Comparison of ENCODE assay signal across 8 mouse cellular contexts in the genomic region with DNA sequence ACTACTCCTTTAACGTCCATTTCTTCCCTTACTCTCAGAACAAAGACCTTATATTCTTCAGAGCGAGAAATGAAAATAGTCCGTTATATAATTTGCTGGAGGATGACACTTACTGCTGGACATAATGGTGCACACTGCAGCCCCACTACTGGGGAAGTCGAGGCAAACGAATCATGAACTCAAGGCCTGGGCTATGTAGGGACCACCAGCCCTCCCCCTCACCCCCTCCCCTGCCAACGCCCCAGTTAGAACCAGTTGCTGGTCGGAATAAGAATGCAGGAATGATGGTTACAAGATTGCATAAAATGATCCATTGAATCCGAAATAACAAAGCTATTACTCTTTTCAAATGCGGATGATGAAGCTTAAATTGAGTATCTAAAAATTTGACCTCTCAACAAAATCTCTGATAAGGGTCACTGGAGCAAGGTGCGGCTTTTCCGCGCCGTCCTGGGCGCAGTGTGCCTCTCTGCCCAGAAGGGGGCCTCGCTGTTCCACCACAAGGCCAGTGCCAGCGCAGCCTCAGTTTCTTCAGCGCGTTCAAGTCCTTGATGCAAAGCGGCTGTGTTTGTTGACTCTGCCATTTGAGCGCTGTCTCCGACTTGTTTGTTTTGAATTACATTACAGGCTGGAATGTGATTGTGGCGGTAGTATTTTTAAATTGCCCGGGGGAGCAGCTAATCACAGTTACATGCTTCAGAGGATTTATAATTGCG. TPM values are rescaled to one million over a fixed set of nuclear protein-coding genes. Genes with fewer than 3 reads are reported as not detected.
DNase-seq lines count a peak whose midpoint lies in the region; ATAC-seq and TF ChIP-seq lines count a peak whose summit lies in the region.

No protein-coding gene starts in this region.

- no peak overlapping the region for H3K9ac ChIP-seq in forebrain, postnatal 0 days

- H3K4me2 ChIP-seq in forebrain, postnatal 0 days (ENCODE audit: low read depth) = peak overlapping the region; percentile 41

- H3K4me1 ChIP-seq in E14TG2a.4 (replicated peaks; ENCODE audit: low read depth, low read length) = peaks cover 5% of the 10 kb centered on the region
- no peaks in the 10 kb centered on the region for H3K4me1 ChIP-seq in forebrain, postnatal 0 days (ENCODE audit: insufficient read depth)
- peaks cover 5% of the 10 kb centered on the region; the same call in 1 of the 2 replicates for H3K4me1 ChIP-seq in hindbrain, embryonic 10.5 days (replicated peaks)

- H3K27ac ChIP-seq in forebrain, postnatal 0 days (ENCODE audit: low read depth, low read length) = no peak overlapping the region
- no peak overlapping the region for H3K27ac ChIP-seq in hindbrain, embryonic 10.5 days

- WGBS in forebrain, postnatal 0 days = 26% methylated on average over 24 of the region's 24 CpGs
- WGBS in hindbrain, embryonic 10.5 days = 28% methylated on average over 24 of the region's 24 CpGs

- DNase-seq in cerebellum, adult 11 months = peak; percentile 61
- DNase-seq in forebrain, postnatal 0 days = peak; percentile 84
- DNase-seq in hindbrain, embryonic 10.5 days (ENCODE audit: low spot score) = peak; percentile 71
- peak; percentile 76 to 85 for DNase-seq in layer of hippocampus, postnatal 10 days (ENCODE audit: low spot score in 2 of 2)
- DNase-seq in lung, postnatal 10 days = peak; percentile 68
- peak; percentile 77 for DNase-seq in retina, embryonic 14.5 days (ENCODE audit: low spot score)
- peak; percentile 67 to 70 for DNase-seq in thymus, postnatal 36 days

- peaks cover 38% of the 10 kb centered on the region for H3K36me3 ChIP-seq in E14TG2a.4 (ENCODE audit: insufficient read depth, low read length)
- peaks cover 15% of the 10 kb centered on the region; the same call in 1 of the 2 replicates for H3K36me3 ChIP-seq in forebrain, postnatal 0 days (ENCODE audit: insufficient read depth)
- peaks cover 34% of the 10 kb centered on the region for H3K36me3 ChIP-seq in hindbrain, embryonic 10.5 days

- no peaks in the 10 kb centered on the region for H3K27me3 ChIP-seq in E14TG2a.4 (ENCODE audit: insufficient read depth, low read length)
- H3K27me3 ChIP-seq in forebrain, postnatal 0 days (ENCODE audit: insufficient read depth, low read length) = no peaks in the 10 kb centered on the region
- H3K27me3 ChIP-seq in hindbrain, embryonic 10.5 days (ENCODE audit: insufficient read depth, poor library complexity, severe bottlenecking) = peaks cover 12% of the 10 kb centered on the region

- H3K9me3 ChIP-seq in E14TG2a.4 (ENCODE audit: low read length) = peaks cover 51% of the 10 kb centered on the region
- no peaks in the 10 kb centered on the region for H3K9me3 ChIP-seq in forebrain, postnatal 0 days (ENCODE audit: low read length)
- no peaks in the 10 kb centered on the region for H3K9me3 ChIP-seq in hindbrain, embryonic 10.5 days

- H3K4me3 ChIP-seq in E14TG2a.4 (replicated peaks; ENCODE audit: low read length) = no peak overlapping the region
- peak overlapping the region; percentile 20; the same call in 1 of the 2 replicates for H3K4me3 ChIP-seq in forebrain, postnatal 0 days (ENCODE audit: low read depth, low read length)
- H3K4me3 ChIP-seq in hindbrain, embryonic 10.5 days = peak overlapping the region; percentile 35

- TF ChIP-seq CTCF in E14TG2a.4 (conservative IDR thresholded peaks at IDR 0.05; ENCODE audit: low read length) = peak; percentile 60
- peak; percentile 99 for TF ChIP-seq CTCF in forebrain, postnatal 0 days (IDR thresholded peaks at IDR 0.05; ENCODE audit: low read depth)

- ATAC-seq in forebrain, postnatal 0 days = peak; percentile 90

RNA-seq across cellular contexts. Expression of gene Pex3, which starts 11.6 kb away (rescaled TPM):
- 41.5 and 41.7 TPM in 2 replicates for total RNA-seq in forebrain, postnatal 0 days (2014; rRNA removed)
- polyA plus RNA-seq in forebrain, postnatal 0 days (2015; fragmentation: Nextera tagmentation; extraction: Ambion mirVana) = 31.6 and 33.8 TPM in 2 replicates
- polyA plus RNA-seq in hindbrain, embryonic 10.5 days (2016; fragmentation: Nextera tagmentation; extraction: Ambion mirVana) = 15.6 and 19.6 TPM in 2 replicates
- total RNA-seq in layer of hippocampus, postnatal 10 days (2021) = 10 to 100 TPM; 24.5 to 28.3 TPM

RNA-seq across cellular contexts. Expression of gene Adat2, which starts 11.8 kb away (rescaled TPM):
- 4.1 and 6.0 TPM in 2 replicates for total RNA-seq in forebrain, postnatal 0 days (2014; rRNA removed)
- polyA plus RNA-seq in forebrain, postnatal 0 days (2015; fragmentation: Nextera tagmentation; extraction: Ambion mirVana) = 2.0 and 2.2 TPM in 2 replicates
- polyA plus RNA-seq in hindbrain, embryonic 10.5 days (2016; fragmentation: Nextera tagmentation; extraction: Ambion mirVana) = 4.2 and 5.3 TPM in 2 replicates
- 1 to 10 TPM; 8.8 to 9.4 TPM for total RNA-seq in layer of hippocampus, postnatal 10 days (2021)
